Mouse (Mus musculus): Measurements from ENCODE around the gene Nkiras1. TPM values are rescaled to one million over a fixed set of nuclear protein-coding genes. Genes with fewer than 3 reads are reported as not detected.
A peak's percentile ranks its signal among the peaks of the same experiment; 100 is the strongest.

Gene Nkiras1
- total RNA-seq, 2 experiments from 2014 or later, result 32.7 to 36.0 TPM

DNA sequence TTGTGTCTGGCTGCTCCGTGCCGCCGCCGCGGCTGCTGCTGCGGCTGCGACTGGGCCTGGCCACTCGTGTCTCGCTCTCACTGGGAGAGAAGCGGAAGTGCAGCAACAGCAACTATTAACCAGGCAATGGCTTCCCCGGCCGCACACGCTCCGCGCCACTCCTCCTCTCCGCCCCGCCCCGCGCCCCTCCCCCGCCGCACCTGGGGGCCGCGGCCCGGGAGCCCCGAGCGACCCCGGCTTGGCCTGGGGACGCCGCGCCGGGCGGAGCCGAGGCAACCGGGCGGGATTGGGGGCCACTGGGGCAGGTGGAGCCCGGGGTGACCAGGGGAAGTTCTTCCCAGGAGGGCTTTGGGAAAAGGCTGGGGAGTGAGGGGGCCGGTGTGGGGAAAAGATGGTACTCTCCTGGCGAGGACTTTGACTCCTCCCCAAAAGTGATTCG is 60.8 kb downstream of the Nkiras1 start, which contains the start of gene Ube2e1:
TSS of gene Ube2e1 (minus strand) at position 167 of the 439 bp plus-strand sequence.
- DNase-seq, result peak; percentile 76 to 79
- intact Hi-C loops (cut with DNase I), result loop anchor here (2.0 kb wide), 1 partner anchor 61 kb away; the partner anchor contains the start of genes Nkiras1 and Rpl15

Other genes starting within 250 kb of the Nkiras1 start
- gene Nr1d2, start 32.0 kb upstream of the Nkiras1 start, total RNA-seq (2021), result 100 to 1,000 TPM in 1 of 2 experiments, 10 to 100 TPM in 1; 88.5 to 111 TPM
- 100 to 1,000 TPM; 543 to 581 TPM for gene Rpl15, start 255 bp downstream of the Nkiras1 start, total RNA-seq (2021)
- 10 to 100 TPM; 38.5 to 41.5 TPM for gene Ube2e1, start 60.7 kb downstream of the Nkiras1 start, total RNA-seq (2021)